Mouse (Mus musculus) hindbrain, embryonic 13.5 days (tissue): ENCODE results near the gene Wfikkn1. TPM values are rescaled to one million over a fixed set of nuclear protein-coding genes. Genes with fewer than 3 reads are reported as not detected.

ENCODE experiments used
- ATAC-seq: fragments of 200-750 bp; cut with Nextera tagmentation; 2 replicates; pipeline ENCODE4 v1.8.0; 2017; ENCODE audit warnings: moderate TSS enrichment; ENCODE audit not compliant: low FRiP score
- H3K27ac ChIP-seq: fragments of 300-500 bp; sonication (generic); 2 replicates; pipeline ENCODE4 v1.5.1; 2015; ENCODE audit warnings: inconsistent platforms, mild to moderate bottlenecking, moderate library complexity
- H3K27me3 ChIP-seq: fragments of 300-500 bp; sonication (generic); 2 replicates; pipeline ENCODE4 v1.6.1; 2015; ENCODE audit warnings: mild to moderate bottlenecking, inconsistent platforms
- H3K36me3 ChIP-seq: fragments of 300-500 bp; sonication (generic); 2 replicates; pipeline ENCODE4 v1.6.1; 2015; ENCODE audit warnings: mild to moderate bottlenecking, inconsistent platforms
- H3K4me1 ChIP-seq: fragments of 300-500 bp; sonication (generic); replicated peaks from 2 replicates; pipeline ENCODE4 v1.6.1; 2015; ENCODE audit warnings: inconsistent platforms
- H3K4me2 ChIP-seq: fragments of 300-500 bp; sonication (generic); 2 replicates; pipeline ENCODE4 v1.6.1; 2015; ENCODE audit warnings: inconsistent platforms, mild to moderate bottlenecking, moderate library complexity
- H3K4me3 ChIP-seq: fragments of 300-500 bp; sonication (generic); 2 replicates; pipeline ENCODE4 v1.5.1; 2015; ENCODE audit warnings: mild to moderate bottlenecking, inconsistent platforms
- H3K9ac ChIP-seq: fragments of 300-500 bp; sonication (generic); 2 replicates; pipeline ENCODE4 v1.6.1; 2015; ENCODE audit warnings: mild to moderate bottlenecking, inconsistent platforms
- H3K9me3 ChIP-seq: fragments of 300-500 bp; sonication (generic); 2 replicates; pipeline ENCODE4 v1.6.1; 2016; ENCODE audit warnings: inconsistent platforms
- WGBS: fragments of 180-500 bp; shearing (Covaris S2); methylation state at CpG from one replicate; pipeline ENCODE4 v1.1.7; 2015; 5-methylcytosine and 5-hydroxymethylcytosine counted together
- polyA plus RNA-seq: library from polyadenylated mRNA; unstranded; fragments of >200 nt; fragmentation: Nextera tagmentation; extraction: Ambion mirVana; gene quantifications from 2 replicates; pipeline ENCODE4 v1.2.1, GENCODE M21; 2015

Wfikkn1 gene
- polyA plus RNA-seq, 1 experiment from 2014 or later = 0.45 TPM

DNA sequence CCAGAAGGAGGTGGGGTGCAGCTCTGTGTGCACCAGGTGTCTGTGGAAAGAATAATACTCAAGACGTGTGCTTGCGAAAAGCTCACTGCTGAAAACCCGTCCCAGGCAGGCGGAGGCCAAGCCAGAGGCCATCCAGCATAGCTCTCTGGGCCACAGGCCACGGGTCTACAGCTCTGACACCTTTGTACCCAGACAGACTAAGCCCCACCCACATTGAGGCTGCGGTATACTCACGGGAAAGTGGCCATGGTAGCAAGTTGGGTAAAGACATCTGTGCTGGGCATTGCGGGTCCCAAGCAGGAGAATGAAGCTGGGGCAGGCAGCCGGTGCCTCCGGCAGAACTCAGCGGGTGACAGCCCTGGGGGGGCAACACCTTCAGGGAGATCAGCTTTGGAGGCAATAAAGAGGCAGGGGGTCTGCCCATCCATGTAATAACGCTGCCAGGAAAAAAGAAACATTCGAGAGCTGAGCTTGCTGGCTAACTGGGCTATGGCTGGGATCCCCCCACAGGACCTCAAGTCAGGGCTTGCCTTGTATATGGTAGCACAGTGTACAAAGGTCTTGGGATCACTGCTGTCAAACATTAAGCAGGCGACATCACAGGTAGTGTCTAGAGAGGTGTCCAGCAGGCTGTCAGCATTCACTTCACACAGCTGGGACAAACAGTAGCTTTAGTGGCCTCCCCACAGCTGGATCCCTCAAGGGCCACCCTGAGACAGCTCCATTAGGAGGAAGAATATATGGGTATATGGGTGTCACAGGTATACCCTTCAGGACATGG is 41.0 kb downstream of the Wfikkn1 start:
- ATAC-seq = no peak
- 89% methylated on average over 14 of the region's 14 CpGs for WGBS
- Histone ChIP-seq H3K9me3 (no peaks in the 10 kb centered on the region), H3K9ac (peak overlapping the region; percentile 46; the same call in 1 of the 2 replicates), H3K27me3 (no peaks in the 10 kb centered on the region), H3K36me3 (peaks cover 57% of the 10 kb centered on the region), H3K4me3 (no peak overlapping the region), H3K4me1 (peaks cover 59% of the 10 kb centered on the region), H3K27ac (no peak overlapping the region), H3K4me2 (no peak overlapping the region)

DNA sequence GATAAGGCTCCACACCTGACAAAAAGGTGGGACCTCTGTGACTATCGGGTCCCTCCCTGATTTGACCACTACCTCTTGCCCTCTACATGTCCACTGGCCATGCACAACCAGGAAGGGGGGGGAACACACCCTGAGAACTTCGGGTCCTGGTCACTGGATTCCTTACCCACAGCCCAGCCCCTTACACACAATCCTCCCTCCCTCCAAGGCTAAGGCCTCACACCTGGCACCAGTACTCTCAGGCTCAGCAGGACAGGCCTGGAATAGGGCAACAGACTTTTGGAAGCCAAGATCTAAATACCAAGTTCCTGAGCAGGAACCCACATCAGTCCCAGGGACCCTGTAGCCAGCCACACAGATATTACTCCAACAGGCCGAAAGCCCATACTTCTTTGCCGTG is 41.8 kb downstream of the Wfikkn1 start:
- WGBS = 87% methylated on average over 4 of the region's 4 CpGs
- Histone ChIP-seq H3K4me2 (no peak overlapping the region), H3K9ac (peak overlapping the region; percentile 46; the same call in 1 of the 2 replicates), H3K27ac (peak overlapping the region; percentile 8; the same call in 1 of the 2 replicates), H3K27me3 (no peaks in the 10 kb centered on the region), H3K4me3 (no peak overlapping the region), H3K36me3 (peaks cover 57% of the 10 kb centered on the region), H3K4me1 (peaks cover 64% of the 10 kb centered on the region), H3K9me3 (no peaks in the 10 kb centered on the region)
- ATAC-seq = no peak

DNA sequence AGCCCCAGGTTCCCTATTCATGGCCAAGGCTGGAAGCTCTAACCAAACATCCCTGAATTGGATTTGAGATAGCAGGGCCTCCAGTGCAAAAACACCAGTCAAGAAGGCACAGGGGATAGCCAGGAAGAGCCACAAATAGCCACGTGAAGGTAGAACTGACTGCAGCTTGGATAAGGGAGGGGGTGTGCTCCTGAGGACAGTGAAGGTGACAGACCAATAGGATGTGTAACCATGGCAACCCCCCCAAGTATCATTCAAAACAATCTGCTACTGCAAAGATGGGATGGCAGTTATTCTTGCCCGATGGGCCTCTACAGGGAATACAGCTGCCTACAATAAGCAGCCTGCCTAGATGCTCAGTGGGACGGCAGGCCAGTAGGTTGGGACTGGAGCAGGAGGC is 43.1 kb downstream of the Wfikkn1 start:
- H3K4me1 ChIP-seq = peaks cover 58% of the 10 kb centered on the region
- 12% methylated on average over 3 of the region's 3 CpGs for WGBS
- ATAC-seq = no peak
- H3K9me3 ChIP-seq = no peaks in the 10 kb centered on the region
- H3K4me2 ChIP-seq = peak overlapping the region; percentile 99
- H3K27me3 ChIP-seq = no peaks in the 10 kb centered on the region
- peak overlapping the region; percentile 91 for H3K9ac ChIP-seq
- peak overlapping the region; percentile 88 for H3K27ac ChIP-seq
- H3K36me3 ChIP-seq = peaks cover 56% of the 10 kb centered on the region
- H3K4me3 ChIP-seq = peak overlapping the region; percentile 49

DNA sequence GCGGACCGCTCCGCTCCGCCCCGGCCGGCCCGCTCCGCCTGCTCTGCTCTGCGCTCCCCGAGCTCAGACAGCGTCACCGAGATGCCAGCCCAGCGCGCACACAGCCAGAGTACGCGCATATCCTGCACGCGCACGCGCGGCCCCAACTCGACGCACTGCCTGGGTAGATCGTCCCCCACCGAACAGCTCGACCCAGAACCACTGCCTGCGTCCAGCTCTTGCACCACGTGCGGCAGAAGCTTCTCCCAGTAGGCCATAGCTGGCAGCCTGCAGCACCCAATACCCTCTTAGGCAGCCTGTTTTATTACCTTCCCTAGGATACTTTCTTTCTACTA is 43.6 kb downstream of the Wfikkn1 start, which contains the start of gene Rhbdl1:
Rhbdl1 (minus strand) TSS at position 220 of the 335 bp plus-strand sequence.
- Histone ChIP-seq H3K4me2 (peak within 1 kb of the TSS; percentile 99), H3K27ac (peak within 1 kb of the TSS; percentile 88), H3K4me1 (peaks cover 61% of the 10 kb centered on the region), H3K4me3 (peak within 1 kb of the TSS; percentile 49), H3K27me3 (no peaks in the 10 kb centered on the region), H3K36me3 (peaks cover 52% of the 10 kb centered on the region), H3K9me3 (no peaks in the 10 kb centered on the region), H3K9ac (peak within 1 kb of the TSS; percentile 91)
- peak; percentile 49; the same call in 1 of the 2 replicates for ATAC-seq
- WGBS = under 1% methylated on average over 29 of the region's 29 CpGs

DNA sequence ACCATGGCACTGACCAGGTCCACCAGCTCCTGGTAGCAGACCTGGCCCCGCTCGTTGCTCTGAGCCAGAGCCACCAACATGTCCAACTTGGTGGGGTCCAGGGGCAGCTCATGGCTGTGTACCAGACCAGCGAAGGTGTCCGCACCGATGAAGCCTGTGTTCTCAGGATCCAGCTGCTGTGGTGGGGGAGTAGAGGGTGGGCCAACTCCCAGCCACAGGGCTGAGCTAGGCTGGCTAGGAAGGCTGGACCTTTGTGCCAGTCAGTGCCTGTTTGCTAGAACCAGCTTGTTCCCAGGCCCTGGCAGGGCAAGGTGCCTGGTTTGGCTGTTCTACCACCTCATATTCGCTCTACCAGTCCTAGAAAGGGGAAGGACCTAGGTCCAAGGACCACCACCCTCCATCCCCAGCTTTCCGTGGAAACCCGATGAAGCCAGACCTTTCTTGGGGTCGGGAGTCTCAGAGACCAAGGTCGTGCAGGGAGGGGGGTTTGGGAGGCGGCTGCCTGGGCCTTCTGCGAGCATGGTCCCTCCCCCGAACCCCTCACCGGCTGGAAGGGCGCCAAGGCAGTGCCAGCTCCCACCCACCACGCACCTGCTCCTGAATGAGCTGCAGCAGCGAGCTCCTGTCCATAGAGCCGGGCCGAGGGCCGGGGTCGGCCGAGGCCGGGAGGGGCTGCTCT is 44.1 kb downstream of the Wfikkn1 start:
- H3K4me2 ChIP-seq = peak overlapping the region; percentile 99
- H3K27ac ChIP-seq = peak overlapping the region; percentile 88
- peaks cover 66% of the 10 kb centered on the region for H3K4me1 ChIP-seq
- no peaks in the 10 kb centered on the region for H3K9me3 ChIP-seq
- H3K36me3 ChIP-seq = peaks cover 49% of the 10 kb centered on the region
- WGBS = 22% methylated on average over 23 of the region's 23 CpGs
- H3K27me3 ChIP-seq = no peaks in the 10 kb centered on the region
- H3K4me3 ChIP-seq = peak overlapping the region; percentile 49
- no peak for ATAC-seq
- H3K9ac ChIP-seq = peak overlapping the region; percentile 91

DNA sequence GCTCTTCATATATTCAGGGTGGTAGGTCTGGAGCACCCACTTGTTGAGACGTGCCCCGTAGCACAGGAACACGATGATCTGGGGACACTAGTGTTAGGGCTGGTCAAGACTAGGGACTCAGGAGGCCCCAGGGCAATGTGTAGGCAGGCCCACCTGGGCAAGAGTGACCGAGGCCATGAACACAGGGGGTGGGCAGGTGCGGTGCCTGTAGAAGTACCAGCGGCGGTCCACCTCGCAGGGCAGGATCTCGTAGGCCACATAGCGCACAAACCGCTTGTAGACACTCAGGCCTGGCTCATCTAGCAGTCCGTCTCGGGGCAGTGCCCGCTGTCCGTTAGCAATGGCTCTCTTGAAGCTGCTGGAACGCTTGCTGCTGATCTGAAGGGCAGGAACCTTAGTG is 44.8 kb downstream of the Wfikkn1 start:
- no peak for ATAC-seq
- 90% methylated on average over 16 of the region's 16 CpGs for WGBS
- peaks cover 49% of the 10 kb centered on the region for H3K36me3 ChIP-seq
- no peaks in the 10 kb centered on the region for H3K9me3 ChIP-seq
- peak overlapping the region; percentile 49; the same call in 1 of the 2 replicates for H3K4me3 ChIP-seq
- H3K4me2 ChIP-seq = peak overlapping the region; percentile 99
- peaks cover 74% of the 10 kb centered on the region for H3K4me1 ChIP-seq
- peak overlapping the region; percentile 91 for H3K9ac ChIP-seq
- peak overlapping the region; percentile 88; the same call in 1 of the 2 replicates for H3K27ac ChIP-seq
- no peaks in the 10 kb centered on the region for H3K27me3 ChIP-seq

DNA sequence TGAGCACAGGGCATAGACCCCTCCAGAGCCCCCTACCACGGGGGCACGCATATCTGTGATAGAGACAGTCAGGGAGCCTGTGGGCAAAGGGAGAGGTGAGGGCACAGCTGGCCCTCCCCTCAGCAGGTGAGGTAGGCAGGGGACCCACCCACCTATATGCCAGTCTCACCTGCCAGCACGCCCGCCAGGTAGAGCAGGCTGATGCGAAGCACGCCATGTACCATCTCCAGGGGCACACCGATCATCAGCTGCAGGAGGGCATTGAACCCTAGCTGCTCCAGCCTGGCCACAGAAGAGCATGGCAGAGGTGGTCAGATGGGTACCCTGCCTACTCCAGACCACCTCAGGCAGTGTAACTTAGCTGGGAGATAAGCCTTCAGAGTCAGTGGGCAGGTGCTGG is 45.4 kb downstream of the Wfikkn1 start:
- Histone ChIP-seq H3K27ac (no peak overlapping the region), H3K27me3 (no peaks in the 10 kb centered on the region), H3K4me3 (peak overlapping the region; percentile 82; the same call in 1 of the 2 replicates), H3K4me1 (peaks cover 79% of the 10 kb centered on the region), H3K36me3 (peaks cover 49% of the 10 kb centered on the region), H3K4me2 (peak overlapping the region; percentile 99), H3K9ac (peak overlapping the region; percentile 91), H3K9me3 (no peaks in the 10 kb centered on the region)
- no peak for ATAC-seq
- 94% methylated on average over 7 of the region's 7 CpGs for WGBS

DNA sequence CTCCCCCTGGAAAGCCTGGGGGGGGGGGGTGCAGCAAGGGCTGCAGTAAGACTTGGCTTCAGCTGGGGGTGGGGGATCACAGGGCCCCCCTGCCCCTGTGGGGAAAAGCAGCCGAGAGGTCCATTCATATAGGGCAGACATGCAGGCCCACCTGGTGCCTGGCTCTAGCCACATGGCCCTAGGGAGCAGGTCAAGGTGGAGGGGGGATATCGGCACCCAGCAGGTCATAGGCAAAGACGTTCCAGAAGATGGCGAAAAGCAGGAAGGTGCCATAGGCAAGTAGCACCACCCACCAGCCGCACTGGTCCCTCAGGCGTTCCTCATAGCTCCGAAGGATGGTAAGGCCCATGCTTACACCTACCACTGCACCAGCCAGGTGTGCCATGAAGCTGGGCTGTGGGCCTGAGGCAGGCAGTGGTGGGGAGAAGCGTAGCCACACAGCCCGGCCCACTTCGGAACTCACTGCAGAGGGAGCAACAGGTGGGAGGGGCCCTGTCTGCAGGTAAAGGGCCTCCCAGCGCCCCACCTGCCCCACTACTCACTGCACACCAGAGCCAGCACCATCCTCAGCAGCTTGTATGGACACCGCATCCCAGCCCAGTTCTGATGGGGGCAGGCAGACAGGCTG is 45.9 kb downstream of the Wfikkn1 start:
- ATAC-seq = no peak
- Histone ChIP-seq H3K4me2 (peak overlapping the region; percentile 99), H3K27me3 (no peaks in the 10 kb centered on the region), H3K27ac (peak overlapping the region; percentile 97; the same call in 1 of the 2 replicates), H3K4me1 (peaks cover 85% of the 10 kb centered on the region), H3K9me3 (no peaks in the 10 kb centered on the region), H3K9ac (peak overlapping the region; percentile 91), H3K36me3 (peaks cover 49% of the 10 kb centered on the region), H3K4me3 (peak overlapping the region; percentile 82)
- WGBS = 91% methylated on average over 12 of the region's 12 CpGs

DNA sequence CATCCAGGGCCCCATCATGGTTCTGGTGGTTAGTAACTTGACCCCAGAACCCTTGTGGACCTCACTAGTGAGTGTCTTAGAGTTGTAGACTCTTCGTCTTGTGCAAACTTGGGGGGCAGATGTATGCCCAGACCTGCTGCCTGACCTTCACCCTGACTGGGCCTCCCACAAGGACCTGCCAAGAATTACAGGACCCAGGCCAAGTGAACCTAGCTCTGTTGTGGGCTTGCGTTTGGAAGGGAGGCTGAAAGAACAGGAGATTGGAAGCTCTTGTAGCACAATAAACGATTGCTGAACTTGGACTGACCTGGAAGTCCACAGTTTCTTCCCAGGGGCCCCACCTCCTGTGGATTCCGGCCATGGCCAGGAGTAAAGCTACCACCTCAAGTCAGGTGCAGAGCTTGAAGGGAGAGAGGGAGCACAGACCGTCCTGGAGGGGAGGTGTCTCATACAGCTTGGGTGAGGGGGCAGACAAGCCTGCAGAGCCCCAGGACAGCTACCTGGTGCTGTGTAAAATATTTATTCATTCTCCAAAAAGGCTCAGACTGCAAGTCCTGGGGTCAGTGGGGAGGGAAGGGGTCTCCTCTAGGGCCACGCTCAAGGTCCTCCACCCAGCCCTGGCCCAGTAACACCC is 46.6 kb downstream of the Wfikkn1 start:
- peaks cover 88% of the 10 kb centered on the region for H3K4me1 ChIP-seq
- H3K36me3 ChIP-seq = peaks cover 45% of the 10 kb centered on the region
- H3K9me3 ChIP-seq = no peaks in the 10 kb centered on the region
- H3K4me3 ChIP-seq = peak overlapping the region; percentile 82
- H3K27me3 ChIP-seq = no peaks in the 10 kb centered on the region
- H3K4me2 ChIP-seq = peak overlapping the region; percentile 99
- peak overlapping the region; percentile 97 for H3K27ac ChIP-seq
- WGBS = 58% methylated on average over 6 of the region's 6 CpGs
- ATAC-seq = no peak
- H3K9ac ChIP-seq = peak overlapping the region; percentile 91

DNA sequence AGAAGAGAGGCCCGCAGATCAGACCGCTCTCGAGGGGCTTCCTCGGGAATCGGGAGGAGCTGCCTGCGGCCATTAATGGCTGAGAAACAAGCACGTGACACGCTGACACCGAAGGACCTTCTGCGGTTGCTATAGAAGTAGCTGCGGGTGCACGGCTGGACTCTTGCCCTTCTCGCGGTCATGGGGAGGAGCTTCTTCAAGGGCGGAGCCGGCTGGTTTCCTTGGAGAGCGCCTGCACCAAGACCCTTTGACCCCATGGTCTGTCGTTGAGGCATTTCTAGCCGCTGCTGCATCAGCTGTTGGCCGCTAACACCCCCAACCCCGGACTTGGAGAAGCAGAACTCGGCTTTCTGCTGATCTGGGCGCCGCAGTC is 47.4 kb downstream of the Wfikkn1 start, which contains the start of gene Stub1:
Stub1 (minus strand) TSS at position 114 of the 373 bp plus-strand sequence.
- peak within 1 kb of the TSS; percentile 97 for H3K27ac ChIP-seq
- no peaks in the 10 kb centered on the region for H3K9me3 ChIP-seq
- H3K4me1 ChIP-seq = peaks cover 85% of the 10 kb centered on the region
- H3K4me2 ChIP-seq = peak within 1 kb of the TSS; percentile 99
- no peaks in the 10 kb centered on the region for H3K27me3 ChIP-seq
- peak within 1 kb of the TSS; percentile 82 for H3K4me3 ChIP-seq
- peaks cover 40% of the 10 kb centered on the region for H3K36me3 ChIP-seq
- peak; percentile 57 for ATAC-seq
- WGBS = under 1% methylated on average over 24 of the region's 24 CpGs
- H3K9ac ChIP-seq = peak within 1 kb of the TSS; percentile 91

DNA sequence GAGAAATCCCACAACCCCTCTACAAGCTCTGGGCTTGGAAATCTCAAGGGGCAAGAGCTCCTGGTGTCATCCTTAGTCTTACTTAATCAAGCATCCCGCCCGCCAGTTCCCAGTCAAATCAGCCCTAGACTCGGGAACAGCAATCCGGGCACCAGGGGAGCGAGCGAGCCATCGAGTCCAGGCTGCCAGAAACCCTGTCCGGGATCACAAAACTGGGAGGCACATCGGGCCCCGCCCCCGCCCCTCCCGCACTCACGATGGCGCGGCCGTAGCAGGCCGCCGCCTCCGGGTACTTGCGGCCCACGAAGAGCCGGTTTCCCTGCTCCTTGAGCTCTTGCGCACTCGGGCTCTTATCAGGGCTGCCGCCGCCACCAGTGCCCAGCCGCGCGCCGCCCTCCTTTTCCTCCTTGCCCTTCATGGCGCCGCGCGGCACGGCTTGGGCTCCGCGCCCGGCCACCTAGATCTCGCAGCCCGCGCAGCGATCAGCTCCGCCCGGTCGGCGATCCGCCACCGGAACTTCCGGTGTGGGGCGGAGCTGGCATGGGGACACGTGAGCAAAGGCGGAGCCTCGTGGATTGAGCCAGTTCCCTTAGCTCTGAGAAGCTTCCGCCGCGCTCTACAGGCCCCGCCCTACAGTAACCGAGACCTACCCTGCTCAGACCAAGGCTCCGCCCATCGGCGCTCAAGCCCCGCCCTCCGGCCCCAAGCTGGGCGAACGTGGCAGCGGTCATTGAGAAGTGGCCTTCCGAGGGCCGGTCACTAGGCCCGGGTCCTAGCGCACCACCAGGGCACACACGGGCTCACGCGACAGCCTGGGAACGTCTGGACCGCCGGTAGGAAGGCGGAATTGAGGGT is 48.0 kb downstream of the Wfikkn1 start:
- H3K4me2 ChIP-seq = peak overlapping the region; percentile 99
- H3K4me3 ChIP-seq = peak overlapping the region; percentile 82
- H3K36me3 ChIP-seq = peaks cover 41% of the 10 kb centered on the region
- under 1% methylated on average over 64 of the region's 77 CpGs for WGBS
- no peaks in the 10 kb centered on the region for H3K9me3 ChIP-seq
- peak; percentile 89 for ATAC-seq
- peaks cover 85% of the 10 kb centered on the region for H3K4me1 ChIP-seq
- peak overlapping the region; percentile 91 for H3K9ac ChIP-seq
- no peaks in the 10 kb centered on the region for H3K27me3 ChIP-seq
- peak overlapping the region; percentile 97 for H3K27ac ChIP-seq
